Mouse (Mus musculus): ENCODE measurements around the gene Pknox1.

Pknox1 gene

DNA sequence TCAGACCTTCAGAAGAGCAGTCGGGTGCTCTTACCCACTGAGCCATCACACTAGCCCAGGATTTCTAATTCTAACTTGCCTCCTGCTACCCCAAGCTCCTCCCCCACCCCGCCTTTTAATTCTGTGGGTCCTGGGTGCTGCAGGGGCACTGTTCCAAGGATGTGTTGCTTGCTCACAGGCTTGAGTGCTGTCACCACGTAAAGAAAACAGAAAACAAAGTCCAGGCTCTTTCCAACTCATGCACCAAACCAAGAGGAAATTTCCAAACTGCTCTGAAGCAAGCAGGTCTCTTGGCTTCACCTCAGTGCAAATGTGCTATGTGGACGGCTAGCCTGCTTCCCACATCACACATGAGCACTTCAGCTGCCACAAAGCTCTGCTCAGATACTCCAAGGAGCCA lies 90.8 kb downstream of the Pknox1 start:
- no peak for DNase-seq

DNA sequence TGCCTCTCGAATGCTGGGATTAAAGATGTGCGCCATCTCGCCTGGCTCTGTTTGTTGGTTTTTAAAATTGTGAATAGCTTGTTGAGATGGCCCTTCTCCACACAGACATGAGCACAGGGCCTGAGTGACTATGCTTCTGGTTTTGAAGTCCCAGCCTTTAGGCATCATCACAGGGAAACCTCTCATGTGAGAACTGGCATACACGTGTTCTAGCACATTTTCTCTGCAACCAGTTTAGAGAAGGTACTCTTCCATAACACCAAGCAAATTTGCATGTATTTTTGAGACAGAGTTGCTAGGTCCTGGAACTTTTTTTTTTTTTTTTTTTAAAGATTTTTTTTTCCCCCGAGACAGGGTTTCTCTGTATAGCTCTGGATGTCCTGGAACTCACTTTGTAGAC lies 92.1 kb downstream of the Pknox1 start:
- no peak for DNase-seq

Data from cerebellum, postnatal 25 days (tissue).